Mouse (Mus musculus) stomach, postnatal 0 days (tissue): ENCODE data around the gene Trim75.

Experiments
- CTCF ChIP-seq: IDR thresholded peaks from 2 replicates; pipeline ENCODE4 v1.5.1; 2016; ENCODE audit warnings: antibody characterized with exemption, low read depth, mild to moderate bottlenecking, moderate library complexity
- EP300 ChIP-seq: optimal IDR thresholded peaks from 2 replicates; pipeline ENCODE3; 2016; ENCODE audit warnings: antibody characterized with exemption

GRCm38 (mm10) chr8:64952101-64952500, 35.5 kb downstream of the Trim75 start:
- TF ChIP-seq CTCF = no peak
- no peak for TF ChIP-seq EP300
